Mouse (Mus musculus): ENCODE data around the gene Sh3gl1. TPM values are rescaled to one million over a fixed set of nuclear protein-coding genes. Genes with fewer than 3 reads are reported as not detected.
A peak's percentile ranks its signal among the peaks of the same experiment; 100 is the strongest.
"Not testable (repeated sequence)": the region's sequence is repeated elsewhere in the genome, so short reads cannot be mapped to it uniquely, and the experiment has no call there.

Sh3gl1 gene
- total RNA-seq (2021), result 10 to 100 TPM; 32.0 to 33.9 TPM

- peak; percentile 99 to 100 for DNase-seq
- intact Hi-C loops (cut with DNase I), result no loop called here
Measured at GRCm38 (mm10) chr17:56036176-56036900, at the start of gene Sh3gl1. Gene Sh3gl1 (minus strand): TSS chr17:56036635.

- intact Hi-C loops (cut with DNase I), result loop anchor here (10.0 kb wide), 1 partner anchor 514 kb away; no protein-coding TSS in a partner anchor
- peak; percentile 35 to 59 for DNase-seq
Measured at GRCm38 (mm10) chr17:56080781-56081585, 44.5 kb upstream of the Sh3gl1 start.

GRCm38 (mm10) chr17:56079921-56080320, 43.5 kb upstream of the Sh3gl1 start:
- peak in 1 of 2 experiments; percentile 26 for DNase-seq
- intact Hi-C loops (cut with DNase I), result loop anchor here (10.0 kb wide), 1 partner anchor 515 kb away; no protein-coding TSS in a partner anchor

- peak; percentile 100 for DNase-seq
- intact Hi-C loops (cut with DNase I), result no loop called here
Measured at GRCm38 (mm10) chr17:56078880-56079795, 42.7 kb upstream of the Sh3gl1 start, which contains the start of gene Hdgfl2. Gene Hdgfl2 (plus strand): TSS chr17:56079634.

- DNase-seq, result peak in 1 of 2 experiments; percentile 28
- intact Hi-C loops (cut with DNase I), result not testable (repeated sequence)
Measured at GRCm38 (mm10) chr17:56078361-56078760, 41.9 kb upstream of the Sh3gl1 start.

GRCm38 (mm10) chr17:56077523-56077922, 41.1 kb upstream of the Sh3gl1 start:
- intact Hi-C loops (cut with DNase I), result no loop called here
- DNase-seq, result no peak

- intact Hi-C loops (cut with DNase I), result loop anchor here (2.0 kb wide), 1 partner anchor 34 kb away; the partner anchor contains the start of gene Chaf1a
Measured at GRCm38 (mm10) chr17:56074827-56075208, 38.4 kb upstream of the Sh3gl1 start, which contains the start of gene Ubxn6. Gene Ubxn6 (minus strand): TSS chr17:56075028.

GRCm38 (mm10) chr17:56074097-56074826, 37.8 kb upstream of the Sh3gl1 start:
- DNase-seq, result peak; percentile 85 to 90
- intact Hi-C loops (cut with DNase I), result loop anchor here (2.0 kb wide), 1 partner anchor 33 kb away; the partner anchor contains the start of gene Chaf1a

More at GRCm38 (mm10) chr17:56074827-56075208, 38.4 kb upstream of the Sh3gl1 start, which contains the start of gene Ubxn6:
- DNase-seq, result peak; percentile 98 to 99

GRCm38 (mm10) chr17:56072243-56072642, 35.8 kb upstream of the Sh3gl1 start:
- intact Hi-C loops (cut with DNase I), result no loop called here

DNA sequence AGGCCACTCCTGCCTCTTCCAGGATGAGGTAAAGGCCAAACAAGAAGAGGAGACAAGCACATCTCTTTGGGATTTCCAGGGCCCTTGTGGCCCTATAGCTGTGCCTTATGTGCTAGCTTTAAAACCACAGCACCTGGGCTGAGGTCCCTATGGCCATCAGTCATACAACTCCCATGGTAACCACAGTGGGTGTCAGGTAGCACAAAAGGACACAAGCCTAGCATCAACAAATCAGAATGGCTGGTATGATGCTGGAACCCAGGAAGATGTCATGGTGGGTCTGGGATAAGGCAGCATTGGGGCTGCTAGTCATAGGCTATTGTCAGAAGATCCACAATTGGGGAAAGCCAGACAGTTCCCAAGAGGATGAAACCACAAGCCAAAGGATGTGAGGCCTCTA, 34.7 kb upstream of the Sh3gl1 start:
- no peak for DNase-seq
- intact Hi-C loops (cut with DNase I), result no loop called here

More at GRCm38 (mm10) chr17:56072243-56072642, 35.8 kb upstream of the Sh3gl1 start:
- no peak for DNase-seq

DNA sequence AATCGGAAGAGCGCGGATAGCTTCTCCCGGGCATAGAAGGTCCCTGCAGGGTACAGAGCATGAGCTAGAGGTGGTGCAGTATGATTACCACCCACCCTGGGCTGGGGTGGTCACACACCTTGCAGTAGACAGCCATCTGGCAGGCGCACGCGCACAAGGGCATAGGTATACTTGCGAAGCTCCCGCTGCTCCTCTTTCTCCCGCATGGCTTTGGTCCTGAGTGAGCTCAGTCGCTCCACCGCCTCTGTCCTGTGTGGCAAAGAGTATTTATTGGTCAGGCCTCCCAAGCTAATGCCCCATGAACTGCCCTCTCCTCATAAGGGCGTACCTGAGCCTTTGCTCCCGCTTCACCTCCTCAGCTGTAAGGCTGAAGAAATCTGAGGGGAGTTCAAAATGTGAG, 32.6 kb upstream of the Sh3gl1 start:
- intact Hi-C loops (cut with DNase I), result no loop called here
- no peak for DNase-seq

DNA sequence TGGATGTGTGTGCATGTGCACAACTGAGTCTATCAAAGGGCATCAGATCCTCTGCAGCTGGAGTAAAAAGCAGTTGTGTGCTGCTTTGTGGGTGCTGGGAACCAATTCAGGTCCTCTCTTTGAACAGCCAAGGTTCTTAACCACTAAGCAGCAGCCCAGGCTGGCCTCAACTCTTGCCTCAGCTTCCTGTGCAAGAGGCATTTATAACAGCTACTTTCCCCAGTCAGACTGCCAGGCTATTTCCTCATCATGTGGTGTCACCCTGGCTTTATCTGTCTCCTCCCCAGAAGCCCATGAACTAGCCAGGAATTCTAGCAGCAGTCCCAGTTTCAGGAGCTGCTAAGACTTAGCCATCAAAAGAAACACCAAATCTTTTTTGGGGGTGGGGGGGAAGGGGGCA, 30.0 kb upstream of the Sh3gl1 start:
- no peak for DNase-seq
- intact Hi-C loops (cut with DNase I), result no loop called here

GRCm38 (mm10) chr17:56065715-56066114, 29.3 kb upstream of the Sh3gl1 start:
- DNase-seq; intact Hi-C loops (cut with DNase I): not testable (repeated sequence)

DNA sequence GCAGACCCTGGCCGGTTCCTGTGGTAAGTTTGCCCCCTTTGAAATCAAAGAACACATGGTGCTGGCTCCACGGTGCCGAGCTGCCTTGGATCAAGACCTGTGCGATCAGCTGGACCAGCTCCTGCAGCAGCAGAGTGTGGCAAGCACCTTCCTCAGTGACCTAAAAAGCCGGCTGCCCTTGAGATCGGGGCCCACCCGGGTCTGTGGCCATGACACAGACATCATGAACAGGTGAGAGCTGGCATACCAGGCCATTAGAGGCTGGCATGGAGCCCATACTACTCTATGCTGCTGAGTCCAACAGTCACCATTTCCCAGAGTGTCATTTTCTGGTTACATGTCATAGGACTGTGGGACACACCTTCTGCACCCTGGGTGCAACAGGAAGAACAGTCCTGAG, 25.6 kb upstream of the Sh3gl1 start:
- no peak for DNase-seq
- intact Hi-C loops (cut with DNase I), result no loop called here

DNA sequence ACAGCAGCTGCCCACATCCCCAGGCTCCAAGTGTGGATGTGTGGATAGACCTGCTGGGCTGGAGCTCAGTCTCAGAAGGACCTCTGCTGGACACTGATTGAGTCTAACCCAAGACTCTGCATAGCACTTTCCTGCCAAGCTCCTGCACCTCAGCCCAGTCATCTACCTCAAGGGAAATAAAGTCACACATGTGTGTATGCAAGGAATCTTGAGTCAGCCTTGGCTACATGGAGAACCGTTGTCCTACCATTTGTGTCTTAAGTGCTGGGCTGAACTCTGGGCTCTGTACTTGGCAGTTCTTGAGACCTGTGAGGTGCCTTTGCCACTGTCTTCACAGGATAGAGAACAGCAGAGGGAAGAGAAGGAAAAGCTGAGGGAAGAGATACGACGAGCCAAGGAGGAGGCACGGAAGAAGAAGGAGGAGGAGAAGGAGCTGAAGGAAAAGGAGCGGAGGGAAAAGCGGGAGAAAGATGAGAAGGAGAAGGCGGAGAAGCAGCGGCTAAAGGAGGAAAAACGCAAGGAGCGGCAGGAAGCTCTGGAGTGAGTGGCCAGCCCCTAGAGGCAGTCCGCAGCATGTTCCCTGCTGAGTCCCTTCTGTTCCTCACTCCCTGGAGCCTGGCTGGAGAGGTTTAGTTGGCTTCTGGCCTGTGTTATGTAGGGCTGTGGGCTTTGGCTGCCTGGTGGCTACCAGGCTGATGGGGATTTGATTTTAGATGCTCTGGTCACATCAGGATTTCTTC, 21.1 kb upstream of the Sh3gl1 start:
- DNase-seq, result no peak
- intact Hi-C loops (cut with DNase I), result no loop called here

DNA sequence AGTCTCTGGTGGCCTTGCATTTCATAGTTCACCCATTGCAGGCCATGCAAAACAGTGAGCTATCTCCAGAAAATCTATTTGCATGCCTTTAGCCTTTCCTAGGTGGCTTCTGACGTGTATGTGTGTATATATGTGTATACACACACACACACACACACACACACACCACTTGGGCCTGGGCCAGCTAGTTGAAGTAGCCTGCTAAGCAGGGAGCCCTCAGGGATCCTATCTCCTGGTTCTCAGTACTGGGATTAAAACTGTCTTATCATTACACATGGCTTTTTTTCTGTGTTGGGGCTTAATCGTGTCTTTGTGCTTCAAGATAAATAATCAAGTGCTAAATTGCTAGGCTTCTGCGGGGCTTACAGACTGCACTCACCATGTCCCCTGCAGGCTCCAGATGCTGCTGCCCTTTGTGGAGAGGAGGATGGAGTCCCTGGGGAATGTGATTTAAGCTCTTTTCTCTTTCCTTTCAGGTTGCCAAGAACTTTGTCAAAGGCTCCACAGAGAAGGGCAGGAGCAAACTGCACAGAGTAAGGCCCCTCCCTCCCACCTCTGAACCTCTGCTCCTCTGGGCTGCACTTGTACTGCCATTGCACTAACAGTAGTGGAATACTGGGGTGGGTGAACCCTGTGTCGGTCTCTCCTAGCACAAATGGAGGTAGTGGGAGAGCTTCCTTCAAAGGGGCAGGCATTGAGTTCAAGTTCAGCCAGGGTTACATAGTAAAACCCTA, 19.7 kb upstream of the Sh3gl1 start:
- intact Hi-C loops (cut with DNase I), result no loop called here
- DNase-seq, result no peak

DNA sequence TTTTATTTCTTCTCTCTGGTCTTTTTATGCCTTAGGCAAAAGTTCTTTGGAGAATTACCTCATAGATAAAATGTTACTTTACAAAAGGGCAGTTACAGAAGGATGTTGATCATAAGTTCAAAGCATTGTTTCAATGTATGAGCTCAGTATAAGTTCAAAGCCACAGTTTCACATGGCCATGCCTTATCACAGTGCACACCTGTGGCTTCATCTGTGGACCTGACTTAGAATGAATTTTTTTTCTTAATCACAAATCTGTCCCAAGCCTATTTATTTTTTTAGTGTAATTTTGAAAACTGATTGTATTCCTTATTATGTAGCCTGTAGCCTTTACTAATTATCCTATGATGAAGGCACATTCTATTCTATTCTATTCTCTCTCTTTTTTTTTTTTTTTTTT, 18.5 kb upstream of the Sh3gl1 start:
- intact Hi-C loops (cut with DNase I), result no loop called here

GRCm38 (mm10) chr17:56051369-56051768, 14.9 kb upstream of the Sh3gl1 start:
- DNase-seq, result no peak
- intact Hi-C loops (cut with DNase I), result no loop called here

More for the DNA sequence above, 18.5 kb upstream of the Sh3gl1 start:
- no peak for DNase-seq
